Mouse (Mus musculus): Measurements from ENCODE around the gene Man2a2.

DNA sequence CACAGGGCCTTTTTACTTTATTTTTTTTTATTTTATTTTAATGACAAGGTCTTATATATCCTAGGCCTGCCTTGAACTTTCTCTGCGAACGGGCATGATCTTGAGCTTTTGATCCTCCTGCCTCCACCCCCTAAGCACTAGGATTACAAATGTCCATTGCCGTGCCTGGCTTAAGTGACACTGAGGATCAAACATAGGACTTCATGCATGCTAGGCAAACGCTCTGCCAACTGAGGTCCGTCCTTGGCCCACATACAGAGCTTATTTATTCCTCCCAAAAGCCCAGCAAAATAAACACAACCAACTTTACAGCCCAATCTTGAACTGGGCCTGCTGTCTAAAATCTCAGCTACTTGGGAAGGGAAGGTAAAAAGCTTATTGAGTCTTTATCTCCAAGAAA lies 41.6 kb upstream of the Man2a2 start:
- no peak for TF ChIP-seq CTCF (IDR thresholded peaks at IDR 0.05; ENCODE audit: borderline replicate concordance, insufficient read depth, low read length)
- no peak for TF ChIP-seq POLR2A (IDR thresholded peaks at IDR 0.05; ENCODE audit: low read depth, low read length)

All from embryonic fibroblast, embryonic 13.5 days (primary cell).